Mouse (Mus musculus) heart, postnatal 0 days (tissue): ENCODE results near the gene Odf2l.

Experiments used
- CTCF ChIP-seq: IDR thresholded peaks from 2 replicates; pipeline ENCODE4 v1.5.1; 2016; ENCODE audit warnings: antibody characterized with exemption, control low read depth, low read depth
- EP300 ChIP-seq: IDR thresholded peaks from 2 replicates; pipeline ENCODE4 v1.6.1; 2016; ENCODE audit warnings: antibody characterized with exemption, low read depth

DNA sequence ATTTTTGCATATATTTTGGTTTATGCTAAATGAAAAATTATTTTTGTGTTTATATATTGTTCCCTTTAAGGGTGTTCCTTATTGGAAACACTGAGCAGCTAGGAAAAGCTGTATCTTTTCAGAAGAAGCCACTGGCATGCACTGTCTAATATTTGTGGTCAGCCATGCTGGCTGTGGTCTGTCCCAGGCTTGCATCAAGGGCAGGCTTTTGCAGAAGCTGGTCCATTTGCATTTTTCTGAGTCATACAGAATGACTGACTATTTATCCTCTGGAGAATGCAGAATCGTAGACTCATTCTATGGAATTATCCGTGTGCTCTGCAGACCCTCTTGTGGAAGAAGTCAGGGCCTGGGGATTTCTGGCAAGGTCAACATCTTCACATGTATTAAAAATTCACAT is 79.7 kb downstream of the Odf2l start:
- TF ChIP-seq CTCF, result no peak
- no peak for TF ChIP-seq EP300
